In the genomic region with DNA sequence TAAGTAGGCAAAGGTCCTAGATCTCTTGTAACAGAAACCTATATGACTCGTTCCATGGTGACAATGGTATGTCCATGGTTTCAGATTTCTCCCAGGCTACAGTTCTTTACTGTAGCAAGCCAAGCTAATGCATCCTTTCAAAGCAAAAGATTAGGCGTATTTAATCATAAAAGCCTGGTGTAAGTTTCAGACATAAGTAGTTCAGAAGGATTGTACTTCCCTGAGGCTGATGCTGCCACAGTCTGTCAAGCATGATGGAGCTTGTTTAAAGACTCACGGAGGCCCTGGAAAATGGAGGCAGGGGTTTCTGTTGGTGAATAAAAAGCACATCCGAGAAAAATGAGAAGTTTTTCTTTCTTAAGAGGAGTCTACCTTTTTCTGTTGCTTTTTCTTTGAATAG, we compare ENCODE assay signal across 31 mouse cellular contexts.
"Had no signal": no experiment of that assay in that cellular context is flagged by ENCODE, and none has a peak within 500 bp of the region (broad histone marks: within the 10 kb centered on the region; RNA-seq: fewer than 3 reads in every experiment).

No protein-coding gene starts in this region.

- H3K9ac ChIP-seq: limb, embryonic 12.5 days; limb, embryonic 13.5 days; limb, embryonic 15.5 days; liver, embryonic 12.5 days; liver, embryonic 13.5 days; liver, embryonic 14.5 days; liver, embryonic 15.5 days; liver, postnatal 0 days; lung, embryonic 14.5 days; lung, embryonic 15.5 days; midbrain, embryonic 12.5 days; midbrain, embryonic 13.5 days; midbrain, embryonic 15.5 days had no signal

- H3K27ac ChIP-seq: limb, embryonic 10.5 days; limb, embryonic 12.5 days; limb, embryonic 13.5 days; limb, embryonic 15.5 days; liver, embryonic 12.5 days; liver, embryonic 13.5 days; liver, embryonic 14.5 days; liver, embryonic 15.5 days; lung, embryonic 15.5 days; macrophage; midbrain, embryonic 10.5 days; midbrain, embryonic 12.5 days; midbrain, embryonic 13.5 days; midbrain, embryonic 15.5 days had no signal

- ATAC-seq: liver, embryonic 12.5 days; liver, postnatal 0 days; lung, postnatal 0 days; midbrain, embryonic 13.5 days; midbrain, embryonic 15.5 days; midbrain, embryonic 16.5 days had no signal

- DNase-seq: left cerebral cortex, postnatal 4 days; liver; liver, embryonic 13.5 days; liver, postnatal 0 days; lung, adult 18-20 months; lung, adult 2 months; lung, embryonic 14.5 days; lung, postnatal 10 days; lung, postnatal 14 days; lung, postnatal 36 days; lung, postnatal 4 days; midbrain, embryonic 14.5 days had no signal

- H3K27me3 ChIP-seq: limb, embryonic 12.5 days; limb, embryonic 13.5 days; limb, embryonic 15.5 days; liver, embryonic 12.5 days; liver, embryonic 13.5 days; liver, embryonic 15.5 days; lung, embryonic 15.5 days; megakaryocyte, embryonic 14.5 days; midbrain, embryonic 12.5 days; midbrain, embryonic 13.5 days; midbrain, embryonic 15.5 days had no signal

- H3K4me1 ChIP-seq: limb, embryonic 10.5 days; limb, embryonic 12.5 days; limb, embryonic 13.5 days; limb, embryonic 15.5 days; liver, embryonic 12.5 days; liver, embryonic 13.5 days; liver, embryonic 15.5 days; lung, embryonic 15.5 days; megakaryocyte, embryonic 14.5 days; midbrain, embryonic 10.5 days; midbrain, embryonic 12.5 days; midbrain, embryonic 13.5 days; midbrain, embryonic 15.5 days had no signal

- H3K4me2 ChIP-seq: limb, embryonic 12.5 days; limb, embryonic 13.5 days; limb, embryonic 15.5 days; liver, embryonic 11.5 days; liver, embryonic 12.5 days; liver, embryonic 13.5 days; liver, embryonic 15.5 days; lung, embryonic 14.5 days; lung, embryonic 15.5 days; midbrain, embryonic 11.5 days; midbrain, embryonic 12.5 days; midbrain, embryonic 13.5 days; midbrain, embryonic 15.5 days had no signal

- H3K4me3 ChIP-seq: limb, embryonic 10.5 days; limb, embryonic 12.5 days; limb, embryonic 13.5 days; limb, embryonic 15.5 days; liver, embryonic 12.5 days; liver, embryonic 13.5 days; liver, embryonic 15.5 days; lung, embryonic 15.5 days; megakaryocyte, embryonic 14.5 days; midbrain, embryonic 10.5 days; midbrain, embryonic 12.5 days; midbrain, embryonic 13.5 days; midbrain, embryonic 15.5 days; myocyte had no signal

- H3K9me3 ChIP-seq: limb, embryonic 10.5 days; limb, embryonic 12.5 days; limb, embryonic 13.5 days; limb, embryonic 15.5 days; liver, embryonic 12.5 days; liver, embryonic 13.5 days; liver, embryonic 15.5 days; lung, embryonic 15.5 days; midbrain, embryonic 10.5 days; midbrain, embryonic 12.5 days; midbrain, embryonic 13.5 days; midbrain, embryonic 15.5 days had no signal

- H3K36me3 ChIP-seq: limb, embryonic 10.5 days; limb, embryonic 12.5 days; limb, embryonic 13.5 days; limb, embryonic 15.5 days; liver, embryonic 12.5 days; liver, embryonic 13.5 days; liver, embryonic 15.5 days; lung, embryonic 15.5 days; midbrain, embryonic 10.5 days; midbrain, embryonic 12.5 days; midbrain, embryonic 13.5 days; midbrain, embryonic 15.5 days had no signal
